20 mouse cellular contexts compared by ENCODE assay signal in the genomic region with DNA sequence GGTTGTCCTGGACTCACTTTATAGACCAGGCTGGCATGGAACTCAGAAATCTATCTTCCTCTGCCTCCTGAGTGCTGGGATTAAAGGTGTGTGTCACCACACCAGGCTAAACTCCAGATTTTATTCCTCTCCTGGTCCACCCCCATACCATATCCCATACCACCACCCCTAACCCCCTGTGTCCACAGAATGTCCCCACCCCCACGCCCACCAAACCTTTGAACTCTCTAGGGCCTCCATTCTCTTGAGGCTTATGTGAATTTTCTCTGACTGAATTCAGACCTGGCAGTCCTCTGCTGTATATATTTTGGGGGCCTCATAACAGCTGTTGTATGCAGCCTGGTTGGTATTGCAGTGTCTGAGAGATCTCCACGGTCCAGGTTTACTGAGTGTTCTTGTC. TPM values are rescaled to one million over a fixed set of nuclear protein-coding genes. Genes with fewer than 3 reads are reported as not detected.
"Had no signal": no experiment of that assay in that cellular context is flagged by ENCODE, and none has a peak within 500 bp of the region (broad histone marks: within the 10 kb centered on the region; RNA-seq: fewer than 3 reads in every experiment).

No protein-coding gene starts in this region.

RNA-seq across cellular contexts. Expression of a gene that starts 5.2 kb away (rescaled TPM):
- total RNA-seq: layer of hippocampus, postnatal 25 days; left cerebral cortex, postnatal 25 days; monocyte, adult 5-6 weeks; neutrophil, adult 5-6 weeks had no signal
- polyA plus RNA-seq: kidney, embryonic 15.5 days; large intestine, adult 2 months; limb, embryonic 10.5 days; limb, embryonic 13.5 days; liver, embryonic 12.5 days; liver, embryonic 15.5 days; lung, embryonic 15.5 days; midbrain, embryonic 10.5 days; midbrain, embryonic 13.5 days; midbrain, embryonic 16.5 days; neural tube, embryonic 13.5 days; stomach, postnatal 0 days had no signal

RNA-seq across cellular contexts. Expression of a gene that starts 40.8 kb away (rescaled TPM):
- total RNA-seq: layer of hippocampus, adult 2 months; layer of hippocampus, postnatal 25 days; left cerebral cortex, adult 18-20 months; left cerebral cortex, postnatal 25 days; monocyte, adult 5-6 weeks; neutrophil, adult 5-6 weeks had no signal
- polyA plus RNA-seq: kidney, embryonic 15.5 days; large intestine, adult 2 months; limb, embryonic 10.5 days; limb, embryonic 13.5 days; liver, embryonic 12.5 days; liver, embryonic 15.5 days; lung, embryonic 15.5 days; midbrain, embryonic 10.5 days; midbrain, embryonic 13.5 days; midbrain, embryonic 16.5 days; myocyte; neural tube, embryonic 13.5 days; stomach, embryonic 14.5 days; stomach, postnatal 0 days had no signal
